Mouse (Mus musculus) intestine, embryonic 15.5 days (tissue): Measurements from ENCODE around the gene Mrps10. TPM values are rescaled to one million over a fixed set of nuclear protein-coding genes. Genes with fewer than 3 reads are reported as not detected.
"Not testable (repeated sequence)": the region's sequence is repeated elsewhere in the genome, so short reads cannot be mapped to it uniquely, and the experiment has no call there.

ENCODE experiments used
- ATAC-seq: fragments of 200-750 bp; cut with Nextera tagmentation; 2 replicates; pipeline ENCODE4 v1.8.0; 2017; ENCODE audit warnings: moderate TSS enrichment, moderate library complexity
- H3K27ac ChIP-seq: fragments of 300-500 bp; sonication (generic); 2 replicates; pipeline ENCODE4 v1.5.1; 2015; ENCODE audit warnings: mild to moderate bottlenecking, inconsistent platforms
- H3K27me3 ChIP-seq: fragments of 300-500 bp; sonication (generic); replicated peaks from 2 replicates; pipeline ENCODE4 v1.6.1; 2015; ENCODE audit warnings: inconsistent platforms
- H3K36me3 ChIP-seq: fragments of 300-500 bp; sonication (generic); 2 replicates; pipeline ENCODE4 v1.6.1; 2015; ENCODE audit warnings: inconsistent platforms
- H3K4me1 ChIP-seq: fragments of 300-500 bp; sonication (generic); replicated peaks from 2 replicates; pipeline ENCODE4 v1.6.1; 2015; ENCODE audit warnings: inconsistent platforms
- H3K4me2 ChIP-seq: fragments of 300-500 bp; sonication (generic); replicated peaks from 2 replicates; pipeline ENCODE4 v1.6.1; 2015; ENCODE audit warnings: mild to moderate bottlenecking, inconsistent platforms
- H3K4me3 ChIP-seq: fragments of 300-500 bp; sonication (generic); replicated peaks from 2 replicates; pipeline ENCODE4 v1.5.1; 2015; ENCODE audit warnings: inconsistent platforms
- H3K9ac ChIP-seq: fragments of 300-500 bp; sonication (generic); 2 replicates; pipeline ENCODE4 v1.6.1; 2015; ENCODE audit warnings: inconsistent platforms
- H3K9me3 ChIP-seq: fragments of 300-500 bp; sonication (generic); 2 replicates; pipeline ENCODE4 v1.6.1; 2016; ENCODE audit warnings: inconsistent platforms
- WGBS: fragments of 180-500 bp; shearing (Covaris S2); methylation state at CpG from one replicate; pipeline ENCODE4 v1.1.7; 2015; 5-methylcytosine and 5-hydroxymethylcytosine counted together
- polyA plus RNA-seq: library from polyadenylated mRNA; unstranded; fragments of >200 nt; fragmentation: Nextera tagmentation; extraction: Ambion mirVana; gene quantifications from 2 replicates; pipeline ENCODE4 v1.2.1, GENCODE M21; 2015

Mrps10 gene
- 75.5 and 83.0 TPM in 2 replicates for polyA plus RNA-seq

DNA sequence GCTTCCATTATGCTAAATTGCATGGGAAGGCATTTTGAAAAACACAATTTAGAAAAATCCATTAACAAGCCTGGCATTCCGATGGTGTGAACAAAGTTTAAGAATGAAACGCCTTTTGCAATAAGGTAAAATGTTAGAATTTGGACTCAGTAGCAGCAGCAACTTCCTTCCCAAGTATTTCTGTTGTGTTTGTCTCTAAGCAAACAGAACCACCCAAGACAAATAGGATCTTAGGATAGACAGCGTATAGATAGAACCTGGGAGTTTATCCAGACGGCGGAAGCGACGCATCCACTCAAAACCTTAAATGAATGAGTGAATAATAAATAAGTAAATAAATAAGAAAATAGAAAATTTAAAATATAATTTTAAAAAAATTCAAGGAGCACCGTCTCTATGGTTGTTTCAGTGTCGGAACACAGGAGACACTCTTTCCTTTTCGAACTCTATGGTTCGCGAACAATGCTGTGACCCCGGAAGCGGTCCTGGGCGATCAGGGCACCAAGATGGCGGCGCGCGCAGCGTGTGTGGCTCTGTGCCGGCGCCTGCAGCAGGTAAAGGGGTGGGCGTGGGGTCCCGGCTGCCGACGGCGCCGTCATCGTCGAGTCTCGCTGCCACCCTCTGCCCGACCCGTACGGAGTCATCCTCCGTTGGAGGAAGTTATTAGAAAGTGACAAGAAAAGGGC lies at the start of gene Mrps10:
Gene Mrps10, plus strand, starts transcription at position 487 of the 686 bp plus-strand sequence.
- peak; percentile 94 for ATAC-seq
- peaks cover 10% of the 10 kb centered on the region; the same call in 1 of the 2 replicates for H3K4me1 ChIP-seq

DNA sequence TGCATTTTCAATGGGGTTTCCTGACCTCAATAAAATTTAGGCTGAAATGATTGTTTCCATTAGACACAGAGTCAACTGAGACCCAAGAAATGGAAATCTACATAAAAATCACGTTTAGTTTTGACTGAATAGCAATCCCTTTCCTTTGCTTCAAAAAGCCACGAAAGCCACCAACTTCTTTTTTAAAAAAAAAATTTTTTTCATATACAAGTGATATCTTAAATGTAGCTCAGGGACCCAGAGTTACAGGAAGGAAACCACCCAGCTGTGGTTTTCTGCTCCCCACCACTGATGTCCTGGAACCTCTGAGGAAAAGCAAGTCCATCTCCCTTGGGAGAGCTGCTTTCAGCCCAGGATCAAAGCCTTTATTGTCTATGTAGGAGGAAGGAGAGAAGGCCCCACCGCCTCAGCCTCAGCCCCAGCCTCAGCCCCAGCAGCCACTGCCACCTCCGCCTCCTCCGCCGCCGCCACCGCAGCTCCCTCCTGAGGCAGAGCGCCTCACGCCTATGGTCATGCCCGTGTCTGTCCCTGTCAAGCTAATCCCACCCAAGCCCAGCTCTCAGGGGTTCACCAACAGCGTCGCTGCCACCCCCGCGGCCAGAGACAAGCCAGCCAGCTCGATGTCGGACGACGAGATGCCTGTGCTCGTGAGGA lies 49.6 kb upstream of the Mrps10 start:
- WGBS = 72% methylated on average over 20 of the region's 20 CpGs
- no peaks in the 10 kb centered on the region for H3K9me3 ChIP-seq
- H3K36me3 ChIP-seq = peaks cover 24% of the 10 kb centered on the region
- no peak overlapping the region for H3K4me2 ChIP-seq
- no peak overlapping the region for H3K4me3 ChIP-seq
- H3K27me3 ChIP-seq = no peaks in the 10 kb centered on the region
- H3K27ac ChIP-seq = no peak overlapping the region
- H3K9ac ChIP-seq = no peak overlapping the region
- H3K4me1 ChIP-seq = no peaks in the 10 kb centered on the region
- no peak for ATAC-seq

More for the DNA sequence above, at the start of gene Mrps10:
- Histone ChIP-seq H3K27ac (no peak within 1 kb of the TSS), H3K9ac (peak within 1 kb of the TSS; percentile 53), H3K36me3 (peaks cover 8% of the 10 kb centered on the region), H3K4me3 (peak within 1 kb of the TSS; percentile 62), H3K27me3 (no peaks in the 10 kb centered on the region), H3K4me2 (peak within 1 kb of the TSS; percentile 72), H3K9me3 (no peaks in the 10 kb centered on the region)
- WGBS = 3% methylated on average over 35 of the region's 35 CpGs

DNA sequence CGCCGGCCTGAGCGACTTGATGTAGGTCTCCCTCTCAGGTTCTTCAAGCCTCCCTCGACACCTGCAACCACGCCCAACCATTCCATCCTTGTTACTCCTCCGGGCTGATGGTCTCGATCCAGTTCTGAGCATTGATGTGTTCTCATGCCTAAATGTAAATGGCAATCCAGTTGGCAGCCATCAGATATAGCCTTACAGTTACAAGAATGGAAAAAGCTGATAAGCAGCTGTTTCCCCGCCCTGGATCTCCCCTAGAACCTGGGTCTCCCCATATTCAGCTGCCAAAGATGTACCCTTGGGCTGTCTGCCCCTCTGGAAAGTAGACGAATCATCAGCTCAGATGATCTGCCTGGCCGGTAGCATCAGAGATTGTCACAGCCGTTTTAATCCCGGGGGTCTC lies 48.9 kb upstream of the Mrps10 start:
- peaks cover 20% of the 10 kb centered on the region for H3K36me3 ChIP-seq
- H3K9ac ChIP-seq = no peak overlapping the region
- WGBS = 94% methylated on average over 12 of the region's 12 CpGs
- ATAC-seq = no peak
- no peak overlapping the region for H3K27ac ChIP-seq
- no peaks in the 10 kb centered on the region for H3K27me3 ChIP-seq
- H3K4me2 ChIP-seq = no peak overlapping the region
- no peaks in the 10 kb centered on the region for H3K4me1 ChIP-seq
- H3K9me3 ChIP-seq = no peaks in the 10 kb centered on the region
- H3K4me3 ChIP-seq = no peak overlapping the region

DNA sequence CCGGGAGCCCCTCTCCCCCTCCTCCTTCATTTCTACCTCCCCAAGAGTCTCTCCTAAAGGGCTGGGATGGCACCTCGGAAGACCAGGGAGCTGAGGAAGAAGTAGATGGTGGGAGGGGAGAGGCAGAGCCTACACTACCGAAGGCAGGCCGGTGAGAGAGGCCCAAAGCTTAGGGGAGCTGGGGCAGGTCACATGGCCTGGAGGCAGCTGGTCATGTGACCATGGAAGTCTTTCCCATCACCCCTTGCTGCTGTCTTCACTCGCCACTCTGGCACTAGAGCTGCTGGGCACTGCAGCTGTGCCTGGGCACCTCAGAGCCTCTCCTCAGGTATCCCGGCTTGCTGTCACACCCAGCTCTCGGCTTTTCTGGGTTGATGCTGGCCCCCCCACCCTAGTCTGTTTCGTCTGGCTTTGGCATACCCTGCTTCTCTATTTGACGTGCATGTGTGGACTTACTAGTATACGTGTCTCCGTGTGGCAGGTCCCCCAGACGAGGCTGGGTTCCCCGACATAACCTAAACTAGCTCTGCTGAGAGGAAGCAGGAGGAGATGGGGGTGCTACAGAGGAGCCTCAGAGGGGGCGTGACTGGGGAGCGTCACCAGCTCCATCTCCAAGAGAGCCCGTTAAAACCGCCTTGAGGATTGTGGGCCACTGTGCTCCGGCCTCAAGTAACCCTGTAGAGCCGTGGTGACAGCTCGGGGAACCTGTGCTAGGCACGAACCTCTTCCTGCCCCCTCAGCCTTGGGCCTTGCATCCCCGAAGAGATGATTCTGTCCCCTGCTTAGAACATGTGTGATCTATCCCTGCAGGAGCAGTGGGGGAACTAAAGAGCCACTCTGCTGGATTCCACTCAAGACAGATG lies 46.3 kb upstream of the Mrps10 start:
- no peak for ATAC-seq
- Histone ChIP-seq H3K27ac (no peak overlapping the region), H3K9me3 (no peaks in the 10 kb centered on the region), H3K9ac (no peak overlapping the region), H3K27me3 (no peaks in the 10 kb centered on the region), H3K4me3 (no peak overlapping the region), H3K4me1 (no peaks in the 10 kb centered on the region), H3K36me3 (peaks cover 21% of the 10 kb centered on the region), H3K4me2 (no peak overlapping the region)
- WGBS = 82% methylated on average over 22 of the region's 22 CpGs

DNA sequence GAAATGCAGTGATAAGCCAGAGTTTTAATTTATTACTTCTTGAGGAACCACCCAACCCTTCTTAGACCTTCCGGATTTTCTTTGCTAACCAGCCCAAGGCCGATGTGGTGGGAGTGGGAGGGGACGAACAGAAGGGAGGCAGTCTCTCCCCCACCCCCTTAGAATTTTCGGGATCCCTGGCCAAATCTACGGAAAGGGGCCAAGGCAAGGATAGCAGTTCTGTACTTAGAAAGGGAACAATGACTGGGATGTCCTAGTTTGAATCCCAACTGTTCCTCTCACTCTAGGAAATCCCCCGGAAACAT lies 45.7 kb upstream of the Mrps10 start:
- no peaks in the 10 kb centered on the region for H3K27me3 ChIP-seq
- WGBS = 79% methylated on average over 6 of the region's 6 CpGs
- H3K9ac ChIP-seq = no peak overlapping the region
- no peaks in the 10 kb centered on the region for H3K4me1 ChIP-seq
- no peak overlapping the region for H3K4me2 ChIP-seq
- H3K36me3 ChIP-seq = peaks cover 19% of the 10 kb centered on the region
- no peak overlapping the region for H3K27ac ChIP-seq
- no peak overlapping the region for H3K4me3 ChIP-seq
- H3K9me3 ChIP-seq = no peaks in the 10 kb centered on the region
- ATAC-seq = no peak

DNA sequence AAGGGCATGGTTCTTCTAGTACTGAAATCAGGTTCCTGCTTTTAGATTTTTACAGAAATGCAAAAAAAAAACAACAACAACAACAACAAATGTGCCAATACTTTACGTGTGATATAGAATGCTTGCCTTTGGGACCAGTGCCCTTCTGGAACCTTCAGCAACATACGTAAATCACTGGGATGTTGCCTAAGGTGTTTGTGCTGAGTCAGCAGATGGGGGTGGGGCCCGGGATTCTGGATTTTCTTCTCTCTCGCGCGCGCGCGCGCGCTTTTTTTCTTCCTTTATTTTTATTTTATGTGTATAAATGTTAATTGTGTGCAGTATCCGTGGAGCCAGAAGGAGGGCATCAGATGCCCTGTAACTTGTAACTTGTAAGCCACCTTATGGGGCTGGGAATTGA lies 41.1 kb upstream of the Mrps10 start:
- Histone ChIP-seq H3K4me3 (no peak overlapping the region), H3K4me2 (no peak overlapping the region), H3K9ac (no peak overlapping the region), H3K27ac (no peak overlapping the region), H3K9me3 (no peaks in the 10 kb centered on the region), H3K36me3 (peaks cover 31% of the 10 kb centered on the region), H3K27me3 (no peaks in the 10 kb centered on the region), H3K4me1 (no peaks in the 10 kb centered on the region)
- 92% methylated on average over 12 of the region's 12 CpGs for WGBS
- ATAC-seq = no peak

DNA sequence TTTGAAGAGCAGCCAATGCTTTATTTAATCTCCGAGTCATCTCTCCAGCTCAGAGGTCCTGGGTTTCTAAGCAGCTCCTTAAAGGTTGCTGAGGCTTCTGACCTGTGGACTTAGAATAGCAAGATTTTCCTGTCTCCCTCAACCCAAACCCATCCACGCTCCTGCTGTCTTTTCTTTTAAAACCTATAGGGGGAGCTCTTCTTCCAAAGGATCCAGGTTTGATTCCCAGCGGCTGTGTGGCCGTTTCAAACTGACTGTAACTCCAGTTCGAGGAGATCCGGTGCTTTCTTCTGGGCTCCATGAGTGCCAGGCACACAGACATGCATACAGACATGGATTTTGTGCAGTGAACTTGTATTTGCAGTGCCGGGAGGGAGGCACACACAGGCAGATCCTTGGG lies 40.7 kb upstream of the Mrps10 start:
- Histone ChIP-seq H3K4me3 (no peak overlapping the region), H3K27ac (no peak overlapping the region), H3K27me3 (no peaks in the 10 kb centered on the region), H3K9ac (no peak overlapping the region), H3K9me3 (no peaks in the 10 kb centered on the region), H3K36me3 (peaks cover 31% of the 10 kb centered on the region), H3K4me2 (no peak overlapping the region), H3K4me1 (no peaks in the 10 kb centered on the region)
- no peak for ATAC-seq
- 69% methylated on average over 7 of the region's 7 CpGs for WGBS

DNA sequence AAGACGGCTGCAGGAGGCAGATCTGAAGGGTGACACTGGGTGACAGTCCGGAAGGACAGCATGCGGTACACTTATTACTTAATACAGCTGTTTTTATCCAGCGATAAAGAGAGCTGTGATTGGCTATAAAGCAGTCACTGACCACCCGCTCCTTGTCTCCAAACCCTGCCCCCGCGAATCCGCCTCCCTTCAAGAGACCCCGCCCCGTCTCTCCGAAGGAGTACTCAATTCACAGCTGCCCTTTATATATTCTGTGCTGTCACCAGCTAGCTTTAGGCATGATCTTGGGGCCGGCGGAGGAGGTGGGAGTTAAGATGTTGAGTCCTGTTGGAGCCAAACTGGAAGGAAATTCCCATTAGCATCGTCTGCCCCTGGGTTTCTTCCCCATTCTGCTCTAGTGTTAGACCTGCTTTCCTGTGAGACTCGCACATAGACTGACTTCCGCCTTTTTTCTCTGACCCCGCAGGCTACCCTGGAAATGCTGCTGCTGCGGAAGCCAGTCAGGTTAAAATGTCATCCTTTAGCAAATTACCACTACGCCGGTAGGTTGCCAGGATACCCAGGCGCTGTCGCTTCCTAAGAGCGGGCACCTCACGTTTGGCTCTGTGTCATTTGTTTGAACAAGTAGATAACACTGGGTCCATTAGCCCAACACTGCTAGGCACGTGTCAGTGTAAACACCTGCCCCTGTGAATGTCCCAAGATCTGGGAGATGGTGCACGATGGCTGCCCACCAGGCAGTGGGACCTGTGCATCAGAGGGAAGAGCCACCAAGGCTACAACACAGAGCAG lies 39.9 kb upstream of the Mrps10 start:
- H3K36me3 ChIP-seq = peaks cover 31% of the 10 kb centered on the region
- peak; percentile 59 for ATAC-seq
- H3K4me3 ChIP-seq = no peak overlapping the region
- no peak overlapping the region for H3K4me2 ChIP-seq
- 67% methylated on average over 26 of the region's 26 CpGs for WGBS
- H3K27ac ChIP-seq = no peak overlapping the region
- no peaks in the 10 kb centered on the region for H3K9me3 ChIP-seq
- no peaks in the 10 kb centered on the region for H3K4me1 ChIP-seq
- H3K27me3 ChIP-seq = no peaks in the 10 kb centered on the region
- no peak overlapping the region for H3K9ac ChIP-seq

DNA sequence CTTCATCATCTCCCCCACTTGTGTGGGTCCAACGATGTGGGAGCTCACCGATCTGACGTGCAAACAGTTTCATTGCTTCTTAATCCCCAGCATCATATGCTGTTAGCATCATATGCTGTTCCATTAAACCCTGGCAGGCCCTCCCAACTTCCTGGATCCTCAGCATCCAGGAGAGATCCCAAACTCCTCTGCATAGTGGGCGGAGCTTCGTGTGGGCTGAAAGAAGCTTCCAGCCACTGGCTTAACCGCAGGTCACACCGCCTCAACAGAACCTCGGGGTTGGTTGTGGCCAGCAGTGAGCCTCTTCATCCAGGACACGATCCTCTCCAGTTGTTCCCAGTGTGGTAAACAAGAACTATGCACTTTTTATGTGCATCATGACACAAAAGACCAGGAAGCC lies 38.1 kb upstream of the Mrps10 start:
- Histone ChIP-seq H3K4me3 (no peak overlapping the region), H3K9me3 (no peaks in the 10 kb centered on the region), H3K36me3 (peaks cover 27% of the 10 kb centered on the region), H3K9ac (no peak overlapping the region), H3K4me1 (no peaks in the 10 kb centered on the region), H3K27me3 (no peaks in the 10 kb centered on the region), H3K27ac (no peak overlapping the region), H3K4me2 (no peak overlapping the region)
- WGBS = 92% methylated on average over 9 of the region's 9 CpGs
- no peak for ATAC-seq

DNA sequence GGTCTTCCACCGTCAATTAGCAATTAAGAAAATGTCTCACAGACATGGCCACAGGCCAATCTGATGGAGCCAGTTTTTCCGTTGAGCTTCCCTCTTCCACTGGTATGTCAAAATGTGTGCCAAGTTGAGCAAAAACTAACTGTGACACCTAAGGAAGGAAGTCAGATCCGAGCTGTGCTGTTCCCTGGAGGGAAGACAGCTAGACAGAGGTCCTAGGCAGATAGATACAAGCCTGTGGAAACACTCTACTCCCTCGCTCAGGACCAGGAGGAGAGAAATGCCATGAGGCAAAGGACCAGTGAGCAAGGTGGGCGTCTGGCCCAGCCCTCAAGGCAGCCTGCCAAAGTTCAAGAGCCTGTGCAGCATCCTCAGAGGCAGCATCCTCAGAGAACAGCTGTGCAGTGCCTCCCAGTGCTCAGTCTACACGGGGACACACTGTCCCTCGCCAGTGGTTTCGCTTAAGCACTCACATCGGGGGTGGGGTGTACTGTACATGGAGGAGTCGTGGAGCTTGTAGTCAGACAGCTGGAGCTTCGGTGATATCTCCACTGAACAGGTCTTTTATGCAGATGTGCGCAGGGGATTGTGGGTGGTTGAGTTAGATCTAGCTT lies 36.6 kb upstream of the Mrps10 start:
- peaks cover 19% of the 10 kb centered on the region for H3K36me3 ChIP-seq
- no peak overlapping the region for H3K9ac ChIP-seq
- no peak overlapping the region for H3K4me2 ChIP-seq
- no peak overlapping the region for H3K4me3 ChIP-seq
- H3K27me3 ChIP-seq = no peaks in the 10 kb centered on the region
- no peak overlapping the region for H3K27ac ChIP-seq
- H3K9me3 ChIP-seq = no peaks in the 10 kb centered on the region
- ATAC-seq = peak; percentile 45; the same call in 1 of the 2 replicates
- H3K4me1 ChIP-seq = no peaks in the 10 kb centered on the region
- 73% methylated on average over 12 of the region's 12 CpGs for WGBS

DNA sequence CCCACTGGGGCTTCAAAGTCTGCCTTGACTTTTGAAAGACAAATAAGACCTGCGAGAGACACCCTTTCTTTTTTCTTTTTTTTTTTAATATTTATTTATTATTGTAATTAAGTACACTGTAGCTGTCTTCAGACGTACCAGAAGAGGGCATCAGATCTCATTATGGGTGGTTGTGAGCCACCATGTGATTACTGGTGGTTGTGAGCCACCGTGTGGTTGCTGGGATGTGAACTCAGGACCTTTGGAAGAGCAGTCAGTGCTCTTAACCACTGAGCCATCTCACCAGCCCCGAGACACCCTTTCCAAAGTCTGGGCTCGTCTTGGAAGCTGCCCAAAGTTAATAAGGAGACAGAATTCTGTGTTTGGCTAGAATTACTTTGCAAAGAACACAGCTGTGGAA lies 36.0 kb upstream of the Mrps10 start:
- H3K36me3 ChIP-seq = peaks cover 19% of the 10 kb centered on the region
- not testable (repeated sequence) for H3K9ac ChIP-seq, H3K4me2 ChIP-seq, H3K9me3 ChIP-seq, H3K4me3 ChIP-seq, H3K27ac ChIP-seq, ATAC-seq, H3K27me3 ChIP-seq, H3K4me1 ChIP-seq
- 60% methylated on average over 5 of the region's 5 CpGs for WGBS
